Mouse (Mus musculus) skeletal muscle tissue, adult 2 months (tissue): Measurements from ENCODE around the gene Nsun6.

ENCODE experiments used
- DNase-seq: peaks from one replicate; pipeline ENCODE4 v3.0.0-alpha.2; 2012; ENCODE audit warnings: low read depth, low spot score

The Nsun6 gene

GRCm38 (mm10) chr2:14992531-14992930, 62.3 kb downstream of the Nsun6 start:
- no peak for DNase-seq

- no peak for DNase-seq
Measured at GRCm38 (mm10) chr2:14989350-14989749, 65.5 kb downstream of the Nsun6 start.

- no peak for DNase-seq
Measured at GRCm38 (mm10) chr2:14988451-14988850, 66.4 kb downstream of the Nsun6 start.

GRCm38 (mm10) chr2:14984029-14984428, 70.8 kb downstream of the Nsun6 start:
- DNase-seq, result no peak

- no peak for DNase-seq
Measured at GRCm38 (mm10) chr2:14961493-14961892, 93.4 kb downstream of the Nsun6 start.

GRCm38 (mm10) chr2:14960963-14961488, 93.8 kb downstream of the Nsun6 start:
- no peak for DNase-seq

GRCm38 (mm10) chr2:14953090-14953489, 101.8 kb downstream of the Nsun6 start:
- no peak for DNase-seq
